In genomic region chr12:15849861-15850294, GRCm38 (mm10) we compare ENCODE assay signal across 9 mouse cellular contexts. TPM values are rescaled to one million over a fixed set of nuclear protein-coding genes. Genes with fewer than 3 reads are reported as not detected.
DNase-seq lines count a peak whose midpoint lies in the region; ATAC-seq lines count a peak whose summit lies in the region.
"Had no signal": no experiment of that assay in that cellular context is flagged by ENCODE, and none has a peak within 500 bp of the region (broad histone marks: within the 10 kb centered on the region; RNA-seq: fewer than 3 reads in every experiment).

No protein-coding gene starts in this region.

- WGBS in kidney, embryonic 16.5 days, result 52% methylated on average over 3 of the region's 3 CpGs
- whole genome bisulfite sequencing in heart, embryonic 14.5 days, result 10% methylated on average over 3 of the region's 3 CpGs
- WGBS in midbrain, embryonic 15.5 days, result 81% methylated on average over 3 of the region's 3 CpGs

- peak; percentile 82 for DNase-seq in kidney, adult 11 months
- peak; percentile 84 for DNase-seq in cerebellum, adult 9-10 months
- DNase-seq in lung, postnatal 10 days, result peak; percentile 54
- no peak for DNase-seq in thymus, postnatal 0 days (ENCODE audit: low spot score)
- DNase-seq in right cerebral cortex, adult 2 months (ENCODE audit: low spot score in 2 of 2), result no peak

- H3K27ac ChIP-seq in kidney, embryonic 16.5 days (ENCODE audit: low read length), result no peak overlapping the region
- H3K27ac ChIP-seq in heart, embryonic 14.5 days (replicated peaks in 1 of 2; ENCODE audit: control insufficient read depth in 1 of 2, insufficient read depth in 1 of 2, low read depth in 2 of 2, low read length in 2 of 2), result peak overlapping the region; percentile 77 to 82
- no peak overlapping the region for H3K27ac ChIP-seq in midbrain, embryonic 15.5 days

- no peaks in the 10 kb centered on the region for H3K36me3 ChIP-seq in kidney, embryonic 16.5 days (ENCODE audit: insufficient read depth, low read length)
- no peaks in the 10 kb centered on the region for H3K36me3 ChIP-seq in heart, embryonic 14.5 days (ENCODE audit: control insufficient read depth, insufficient read depth, low read length)
- H3K36me3 ChIP-seq in midbrain, embryonic 15.5 days (replicated peaks), result no peaks in the 10 kb centered on the region

- no peak overlapping the region for H3K4me2 ChIP-seq in kidney, embryonic 16.5 days (replicated peaks; ENCODE audit: low read depth, low read length)
- peak overlapping the region; percentile 4 for H3K4me2 ChIP-seq in heart, embryonic 14.5 days (ENCODE audit: low read length)
- H3K4me2 ChIP-seq in midbrain, embryonic 15.5 days, result no peak overlapping the region

- H3K4me1 ChIP-seq in kidney, embryonic 16.5 days (ENCODE audit: insufficient read depth, low read length), result 0 out of 2 replicates have a peak, but pooled peaks cover 4% of the 10 kb centered on the region
- peaks cover 12 to 25% of the 10 kb centered on the region in 2 experiments for H3K4me1 ChIP-seq in heart, embryonic 14.5 days (ENCODE audit: control insufficient read depth in 2 of 2, insufficient read depth in 2 of 2, low read length in 2 of 2)
- H3K4me1 ChIP-seq in midbrain, embryonic 15.5 days, result 0 out of 2 replicates have a peak, but pooled peaks cover 3% of the 10 kb centered on the region
- H3K4me1 ChIP-seq: megakaryocyte, embryonic 14.5 days had no signal

- ATAC-seq in kidney, embryonic 16.5 days (ENCODE audit: low FRiP score, low TSS enrichment), result no peak
- peak; percentile 81 for ATAC-seq in heart, embryonic 14.5 days (ENCODE audit: insufficient number of reproducible peaks, insufficient read depth, low FRiP score, low read depth)
- no peak for ATAC-seq in midbrain, embryonic 15.5 days (replicated peaks)

- H3K9me3 ChIP-seq in kidney, embryonic 16.5 days (ENCODE audit: low read length), result no peaks in the 10 kb centered on the region
- H3K9me3 ChIP-seq in heart, embryonic 14.5 days (ENCODE audit: control insufficient read depth, low read length), result no peaks in the 10 kb centered on the region
- no peaks in the 10 kb centered on the region for H3K9me3 ChIP-seq in midbrain, embryonic 15.5 days

- H3K4me3 ChIP-seq in kidney, embryonic 16.5 days (ENCODE audit: low read length), result no peak overlapping the region
- H3K4me3 ChIP-seq in heart, embryonic 14.5 days (ENCODE audit: control insufficient read depth in 1 of 2, insufficient read depth in 1 of 2, low read depth in 1 of 2, low read length in 2 of 2), result no peak overlapping the region
- H3K4me3 ChIP-seq in midbrain, embryonic 15.5 days, result no peak overlapping the region
- H3K4me3 ChIP-seq: megakaryocyte, embryonic 14.5 days had no signal

- H3K9ac ChIP-seq in kidney, embryonic 16.5 days (replicated peaks; ENCODE audit: low read length), result no peak overlapping the region
- no peak overlapping the region for H3K9ac ChIP-seq in heart, embryonic 14.5 days (ENCODE audit: low read length)
- no peak overlapping the region for H3K9ac ChIP-seq in midbrain, embryonic 15.5 days

- no peaks in the 10 kb centered on the region for H3K27me3 ChIP-seq in kidney, embryonic 16.5 days (ENCODE audit: insufficient read depth, low read length)
- H3K27me3 ChIP-seq in heart, embryonic 14.5 days (ENCODE audit: control insufficient read depth, insufficient read depth, low read length), result no peaks in the 10 kb centered on the region
- H3K27me3 ChIP-seq in midbrain, embryonic 15.5 days (replicated peaks), result no peaks in the 10 kb centered on the region

RNA-seq across cellular contexts. Expression of gene Trib2, which starts 33.2 kb away (rescaled TPM):
- 58.0 and 58.6 TPM in 2 replicates for polyA plus RNA-seq in kidney, embryonic 16.5 days (2015; fragmentation: Nextera tagmentation; extraction: Ambion mirVana)
- polyA plus RNA-seq in heart, embryonic 14.5 days (2014; fragmentation: Nextera tagmentation; extraction: Ambion mirVana), result 55.5 and 62.3 TPM in 2 replicates
- 29.8 and 31.2 TPM in 2 replicates for polyA plus RNA-seq in thymus, postnatal 0 days (2015; fragmentation: Nextera tagmentation; extraction: Ambion mirVana)
- 131 and 148 TPM in 2 replicates for polyA plus RNA-seq in midbrain, embryonic 15.5 days (2015; fragmentation: Nextera tagmentation; extraction: Ambion mirVana)

Comparison
In these comparisons a context has a peak if more than half of its experiments do, and no peak if none do; other contexts are left out.
1. DNase-seq: peak in kidney, adult 11 months (single experiment), cerebellum, adult 9-10 months (single experiment) and lung, postnatal 10 days (single experiment); none in thymus, postnatal 0 days (single experiment) and right cerebral cortex, adult 2 months (0 of 2).
2. H3K27ac ChIP-seq: peak in heart, embryonic 14.5 days (2 of 2); none in kidney, embryonic 16.5 days (single experiment) and midbrain, embryonic 15.5 days (single experiment).